ENCODE assay signal across 8 mouse cellular contexts in the genomic region with DNA sequence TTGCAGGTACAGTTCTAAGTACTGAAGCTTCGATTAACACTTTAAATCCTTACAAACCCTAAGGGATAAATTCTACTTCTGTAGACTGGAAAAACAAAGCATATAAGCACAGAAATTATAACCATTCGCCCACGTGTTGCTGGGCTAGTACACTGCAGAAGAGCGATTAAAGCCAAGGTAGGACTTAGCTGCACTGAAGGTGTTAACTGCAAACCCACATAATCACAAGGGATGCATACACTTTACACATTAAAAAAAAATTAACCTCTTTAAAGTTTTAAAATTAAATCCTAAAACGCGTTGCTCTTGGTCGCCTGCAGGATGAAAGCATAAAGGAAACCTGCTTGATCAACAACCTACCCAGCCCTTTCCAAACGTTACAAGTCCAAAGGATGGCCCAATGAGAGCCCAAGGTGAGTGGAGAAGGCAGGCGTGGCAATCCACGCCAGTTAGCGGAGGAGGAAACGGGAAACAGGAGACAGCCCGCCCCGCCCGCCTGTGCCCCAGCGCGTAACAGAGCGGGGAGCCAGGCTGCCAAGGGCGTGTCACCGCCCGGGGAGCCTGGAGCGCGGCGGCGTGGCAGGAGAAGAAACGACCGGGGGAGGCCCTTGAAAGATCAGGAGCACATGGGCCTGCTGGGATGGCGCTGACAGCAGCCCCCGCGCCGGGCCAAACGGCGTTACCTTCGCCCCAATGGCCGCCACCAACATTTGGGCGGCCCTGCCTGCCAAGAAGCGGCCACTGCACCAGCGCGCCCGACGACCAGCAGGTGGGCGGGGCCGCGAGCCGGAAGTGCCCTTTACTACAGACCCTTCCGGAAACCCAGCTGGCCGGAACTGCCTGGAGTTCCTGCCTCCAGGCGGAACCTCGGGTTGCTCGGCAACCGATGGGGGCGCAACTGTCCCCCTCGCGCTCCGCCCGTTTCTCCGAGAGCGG. TPM values are rescaled to one million over a fixed set of nuclear protein-coding genes. Genes with fewer than 3 reads are reported as not detected.
DNase-seq lines count a peak whose midpoint lies in the region; ATAC-seq lines count a peak whose summit lies in the region.
"Not testable (repeated sequence)": the region's sequence is repeated elsewhere in the genome, so short reads cannot be mapped to it uniquely, and the experiment has no call there.

Gene Rsph3a (plus strand): TSS at position 498 of the 936 bp plus-strand sequence.

- H3K27me3 ChIP-seq in forebrain, embryonic 11.5 days (ENCODE audit: control insufficient read depth, insufficient read depth, low read length); heart, embryonic 15.5 days; liver, embryonic 13.5 days; stomach, embryonic 14.5 days (ENCODE audit: control insufficient read depth, insufficient read depth, low read length): not testable (repeated sequence)

- peak within 1 kb of the TSS; percentile 44 for H3K4me3 ChIP-seq in forebrain, embryonic 11.5 days (ENCODE audit: low read depth, low read length)
- H3K4me3 ChIP-seq in heart, embryonic 15.5 days = peak within 1 kb of the TSS; percentile 67
- H3K4me3 ChIP-seq in liver, embryonic 13.5 days (replicated peaks) = peak within 1 kb of the TSS; percentile 68
- H3K4me3 ChIP-seq in stomach, embryonic 14.5 days (ENCODE audit: low read depth, low read length) = peak within 1 kb of the TSS; percentile 42

- H3K4me1 ChIP-seq in forebrain, embryonic 11.5 days (replicated peaks; ENCODE audit: control insufficient read depth, insufficient read depth, low read length); heart, embryonic 15.5 days (replicated peaks); liver, embryonic 13.5 days (replicated peaks); stomach, embryonic 14.5 days (ENCODE audit: control insufficient read depth, insufficient read depth, low read length): not testable (repeated sequence)

- DNase-seq in c-Kit-positive CD71-positive TER-119-negative erythroid progenitor cells, embryonic 14.5 days (ENCODE audit: low read depth) = peak; percentile 53
- peak; percentile 94 for DNase-seq in forebrain, embryonic 11.5 days (ENCODE audit: low spot score)
- peak; percentile 93 for DNase-seq in kidney, postnatal 14 days
- peak; percentile 78 for DNase-seq in liver, embryonic 13.5 days
- DNase-seq in natural killer cell, adult 2 months (ENCODE audit: low spot score in 2 of 2) = peak; percentile 75 to 80

- not testable (repeated sequence) for H3K36me3 ChIP-seq in forebrain, embryonic 11.5 days (ENCODE audit: control insufficient read depth, insufficient read depth, low read length); heart, embryonic 15.5 days; liver, embryonic 13.5 days; stomach, embryonic 14.5 days (ENCODE audit: control insufficient read depth, insufficient read depth, low read length)

- not testable (repeated sequence) for H3K9me3 ChIP-seq in forebrain, embryonic 11.5 days (ENCODE audit: control insufficient read depth, low read length); heart, embryonic 15.5 days (replicated peaks); liver, embryonic 13.5 days (replicated peaks); stomach, embryonic 14.5 days (ENCODE audit: control insufficient read depth, low read depth, low read length)

- peak within 1 kb of the TSS; percentile 57 for H3K9ac ChIP-seq in forebrain, embryonic 11.5 days (ENCODE audit: low read length)
- peak within 1 kb of the TSS; percentile 75 for H3K9ac ChIP-seq in heart, embryonic 15.5 days
- peak within 1 kb of the TSS; percentile 74 for H3K9ac ChIP-seq in liver, embryonic 13.5 days
- 0 out of 2 replicates have a peak within 1 kb of the TSS, but pooled peaks have one; percentile 25 for H3K9ac ChIP-seq in stomach, embryonic 14.5 days (replicated peaks; ENCODE audit: low read depth, low read length)

- peak within 1 kb of the TSS; percentile 53 for H3K4me2 ChIP-seq in forebrain, embryonic 11.5 days (ENCODE audit: low read depth, low read length, severe bottlenecking)
- peak within 1 kb of the TSS; percentile 63 for H3K4me2 ChIP-seq in heart, embryonic 15.5 days
- H3K4me2 ChIP-seq in liver, embryonic 13.5 days = peak within 1 kb of the TSS; percentile 71
- H3K4me2 ChIP-seq in stomach, embryonic 14.5 days (replicated peaks; ENCODE audit: low read depth, low read length) = peak within 1 kb of the TSS; percentile 51

- peak within 1 kb of the TSS; percentile 64; the same call in 1 of the 2 replicates for H3K27ac ChIP-seq in forebrain, embryonic 11.5 days (ENCODE audit: low read depth, low read length)
- peak within 1 kb of the TSS; percentile 98 for H3K27ac ChIP-seq in heart, embryonic 15.5 days
- peak within 1 kb of the TSS; percentile 83 for H3K27ac ChIP-seq in liver, embryonic 13.5 days
- peak within 1 kb of the TSS; percentile 84 for H3K27ac ChIP-seq in stomach, embryonic 14.5 days (ENCODE audit: low read length)

- peak; percentile 78 for ATAC-seq in CD4-positive, CD25-positive, alpha-beta regulatory T cell, adult 4 months
- ATAC-seq in forebrain, embryonic 11.5 days (replicated peaks; ENCODE audit: low FRiP score) = peak; percentile 99
- peak; percentile 98 for ATAC-seq in heart, embryonic 15.5 days (replicated peaks; ENCODE audit: insufficient number of reproducible peaks, insufficient read depth, low FRiP score, low read depth)
- peak; percentile 96 for ATAC-seq in liver, embryonic 13.5 days (ENCODE audit: low read depth)
- ATAC-seq in stomach, embryonic 14.5 days (ENCODE audit: insufficient number of reproducible peaks, insufficient read depth, low FRiP score, low read depth) = peak; percentile 98

- 4% methylated on average over 53 of the region's 58 CpGs for WGBS in forebrain, embryonic 11.5 days
- 3% methylated on average over 56 of the region's 58 CpGs for WGBS in heart, embryonic 15.5 days
- 3% methylated on average over 58 of the region's 58 CpGs for WGBS in liver, embryonic 13.5 days (ENCODE audit: insufficient replicate concordance)
- 3% methylated on average over 58 of the region's 58 CpGs for WGBS in stomach, embryonic 14.5 days

RNA-seq across cellular contexts. Expression of gene Rsph3a, which starts in this region (rescaled TPM):
- polyA plus RNA-seq in CD4-positive, CD25-positive, alpha-beta regulatory T cell, adult 4 months (2017; shearing (Covaris generic)) = 10 to 100 TPM; 24.2 to 34.8 TPM
- polyA plus RNA-seq in forebrain, embryonic 11.5 days (2014; fragmentation: Nextera tagmentation; extraction: Ambion mirVana) = 61.0 and 69.4 TPM in 2 replicates
- polyA plus RNA-seq in heart, embryonic 15.5 days (2015; fragmentation: Nextera tagmentation; extraction: Ambion mirVana) = 59.0 and 59.8 TPM in 2 replicates
- polyA plus RNA-seq in liver, embryonic 13.5 days (2015; fragmentation: Nextera tagmentation; extraction: Ambion mirVana) = 20.6 and 22.5 TPM in 2 replicates
- polyA plus RNA-seq in stomach, embryonic 14.5 days (2014; fragmentation: Nextera tagmentation; extraction: Ambion mirVana) = 58.5 and 60.9 TPM in 2 replicates

Comparison
In these comparisons a context has a peak if more than half of its experiments do, and no peak if none do; other contexts are left out.
1. Peak in every context shown above with its lines: DNase-seq, ATAC-seq, H3K4me3 ChIP-seq and H3K27ac ChIP-seq.
2. H3K9ac ChIP-seq: peak in every context shown above with its lines; median percentile 75 in heart, embryonic 15.5 days; 74 in liver, embryonic 13.5 days; 57 in forebrain, embryonic 11.5 days; 25 in stomach, embryonic 14.5 days.